Mouse (Mus musculus) heart, postnatal 10 days (tissue): ENCODE measurements around the gene Def6. TPM values are rescaled to one million over a fixed set of nuclear protein-coding genes. Genes with fewer than 3 reads are reported as not detected.

Experiments
- DNase-seq, 2 experiments: peaks; one replicate each; pipeline ENCODE4 v3.0.0; 2021
- intact Hi-C: fragments of 180-260 bp; cut with DNase I; formaldehyde crosslinking; loops from one replicate; pipeline ENCODE4 v1.15.1; 2025
- total RNA-seq, 2 experiments: library from RNA; stranded (reverse); gene quantifications; 2 replicates each; pipeline ENCODE4 v1.2.3; 2021

The Def6 gene
- total RNA-seq, 2 experiments from 2014 or later, result 3.4 to 4.0 TPM

DNA sequence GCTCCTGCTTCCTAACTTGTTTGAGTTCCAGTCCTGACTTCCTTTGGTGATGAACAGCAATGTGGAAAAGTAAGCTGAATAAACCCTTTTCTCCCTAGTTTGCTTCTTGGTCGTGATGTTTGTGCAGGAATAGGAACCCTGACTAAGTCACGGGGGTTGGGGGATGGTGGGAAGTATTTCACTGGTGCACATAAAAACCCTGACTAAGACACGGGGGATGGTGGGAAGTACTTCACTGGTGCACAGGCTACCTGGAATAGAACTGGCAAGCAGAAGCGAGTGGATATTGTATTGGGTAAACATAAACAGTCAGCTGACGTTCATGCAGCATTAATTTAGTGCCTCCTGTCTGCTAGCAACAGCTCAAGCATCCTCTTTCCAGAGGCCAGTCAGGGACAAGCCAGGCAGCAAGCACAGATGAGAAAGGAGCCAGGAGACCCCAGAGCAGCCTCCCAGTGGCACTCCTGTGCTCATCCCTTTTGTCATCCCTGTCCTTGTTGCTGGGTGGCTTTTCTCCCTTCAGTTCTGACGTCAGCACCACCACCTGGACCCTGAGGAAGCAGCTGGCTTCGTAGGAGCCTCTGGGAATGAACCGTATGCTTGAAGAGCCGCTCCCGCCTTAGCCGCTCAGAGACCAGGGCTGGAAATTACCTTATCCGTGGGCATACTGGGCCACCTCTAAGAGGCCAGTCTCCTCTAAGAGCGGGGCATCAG lies 55.8 kb downstream of the Def6 start:
- intact Hi-C loops, result no loop called here
- DNase-seq, result no peak

- intact Hi-C loops, result no loop called here
- no peak for DNase-seq
Measured at GRCm38 (mm10) chr17:28267251-28267650, 59.7 kb downstream of the Def6 start.

DNA sequence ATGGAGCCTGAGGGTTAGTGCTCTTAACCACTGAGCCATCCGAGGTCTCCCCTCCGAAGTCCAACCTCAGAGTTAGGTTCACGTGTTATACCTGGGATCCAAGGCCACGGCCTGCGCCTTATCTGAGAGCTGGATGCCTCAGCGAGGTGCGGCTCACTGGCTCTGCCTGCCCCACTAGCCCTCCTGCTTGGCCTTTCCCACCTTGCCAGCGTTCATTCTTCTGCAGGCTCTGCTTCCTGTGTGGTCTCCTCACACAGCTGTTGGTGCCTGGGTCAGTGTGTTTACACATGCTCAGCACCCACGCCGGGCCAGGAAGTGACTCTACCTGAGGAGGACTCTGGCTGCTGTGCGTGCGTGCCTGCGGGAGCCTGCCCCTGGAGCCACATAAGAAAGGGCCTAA lies 62.6 kb downstream of the Def6 start:
- intact Hi-C loops, result no loop called here
- no peak for DNase-seq

GRCm38 (mm10) chr17:28271537-28272266 lies 64.1 kb downstream of the Def6 start:
- intact Hi-C loops, result no loop called here
- no peak for DNase-seq

GRCm38 (mm10) chr17:28272281-28272680 lies 64.7 kb downstream of the Def6 start:
- DNase-seq, result no peak
- intact Hi-C loops, result no loop called here

DNA sequence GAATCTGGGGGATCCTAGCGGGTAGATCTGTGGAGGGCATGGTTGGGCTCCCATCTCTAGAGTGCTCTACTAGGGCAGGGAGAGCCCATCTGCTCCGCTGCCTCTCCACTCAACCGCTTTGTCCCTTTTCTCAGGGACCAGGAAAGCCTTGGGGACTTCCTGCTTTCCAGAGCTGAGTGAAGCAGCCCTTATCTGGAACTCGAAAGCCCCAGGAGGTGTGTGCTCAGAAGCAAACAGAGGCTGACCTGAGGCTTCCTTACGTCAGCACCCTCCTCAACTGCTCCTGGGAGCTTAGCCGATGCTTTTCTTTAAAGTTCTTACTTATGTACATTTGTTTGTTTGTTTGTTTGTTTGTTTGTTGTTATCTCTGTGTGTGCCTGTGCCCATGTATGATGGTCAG lies 65.3 kb downstream of the Def6 start:
- no peak for DNase-seq
- intact Hi-C loops, result no loop called here

DNA sequence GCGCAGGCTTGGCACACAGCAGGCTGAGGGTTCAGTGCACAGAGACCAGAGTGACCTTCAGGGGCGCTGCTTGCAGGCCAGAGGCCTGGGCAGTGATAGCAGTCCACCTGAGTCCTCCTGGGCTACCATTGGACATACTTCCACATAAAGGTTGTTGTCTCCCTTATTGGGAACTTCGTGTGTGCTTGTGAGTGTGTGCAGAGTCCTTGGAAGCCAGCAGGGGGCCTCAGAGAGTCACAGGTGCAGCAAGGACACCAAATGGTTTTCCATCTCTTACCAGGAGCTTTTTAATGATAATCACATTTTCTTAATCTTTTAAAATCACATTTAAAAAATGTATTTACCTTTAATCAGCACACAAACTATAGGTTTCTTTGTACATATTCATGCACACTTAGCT lies 67.2 kb downstream of the Def6 start:
- intact Hi-C loops, result no loop called here
- DNase-seq, result no peak

DNA sequence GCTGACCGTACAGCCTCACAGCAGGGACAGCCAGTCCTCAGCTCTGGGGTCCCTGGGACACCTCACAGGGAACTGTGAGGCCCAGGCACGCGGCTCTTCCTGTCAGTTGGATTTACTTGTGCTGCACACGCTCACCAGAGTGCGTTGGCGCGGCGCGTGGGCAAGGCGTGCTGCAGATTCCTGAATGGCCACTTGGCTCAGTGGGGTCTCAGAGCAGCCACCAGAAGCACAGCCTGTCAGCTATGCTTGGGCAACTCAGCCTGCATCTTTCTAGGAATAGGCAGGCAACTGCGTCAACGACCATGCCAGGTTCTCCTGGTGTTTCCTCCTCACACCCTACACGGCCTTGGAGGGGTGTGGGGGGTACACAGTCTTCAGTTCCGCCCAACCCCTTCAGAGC lies 69.6 kb downstream of the Def6 start:
- intact Hi-C loops, result no loop called here

DNA sequence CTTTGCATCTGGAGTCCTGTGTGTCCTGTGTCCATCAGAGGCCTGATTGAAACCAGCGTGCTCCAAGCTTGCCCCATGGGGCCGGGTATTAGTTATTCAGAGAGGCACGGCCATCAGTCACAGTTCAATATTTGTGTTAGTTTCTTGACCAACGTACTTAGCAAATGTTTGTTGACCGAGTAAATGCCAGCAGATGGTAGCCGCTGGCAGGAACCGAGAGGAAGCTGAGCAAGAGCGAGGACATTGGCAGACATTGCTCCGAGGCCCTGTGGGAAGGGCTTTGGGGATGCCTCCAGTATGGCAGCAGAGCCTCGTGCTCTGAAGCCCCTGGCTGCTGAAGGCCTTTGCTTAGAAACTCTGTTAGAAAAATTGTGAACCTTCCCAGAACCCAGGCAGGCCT lies 70.1 kb downstream of the Def6 start:
- DNase-seq, result no peak
- intact Hi-C loops, result no loop called here

More for the DNA sequence above, 69.6 kb downstream of the Def6 start:
- no peak for DNase-seq

GRCm38 (mm10) chr17:28278156-28278555 lies 70.6 kb downstream of the Def6 start:
- intact Hi-C loops, result no loop called here
- no peak for DNase-seq

Other genes starting within 250 kb of the Def6 start
- under 1 TPM; 0.12 to 0.25 TPM for gene Tcp11, start 127.1 kb upstream of the Def6 start, total RNA-seq
- gene Scube3, start 65.6 kb upstream of the Def6 start, total RNA-seq, result 1 to 10 TPM in 1 of 2 experiments, under 1 TPM in 1; 0.82 to 1.0 TPM
- 10 to 100 TPM; 21.4 to 26.9 TPM for gene Zfp523, start 30.6 kb upstream of the Def6 start, total RNA-seq
- gene Ppard, start 24.9 kb downstream of the Def6 start, total RNA-seq, result 10 to 100 TPM; 28.0 to 28.8 TPM
- gene Fance, start 105.7 kb downstream of the Def6 start, total RNA-seq, result 10 to 100 TPM; 16.9 to 18.2 TPM
- gene Rpl10a, start 120.7 kb downstream of the Def6 start, total RNA-seq, result 100 to 1,000 TPM; 584 to 595 TPM
- gene Tead3, start 143.0 kb downstream of the Def6 start, total RNA-seq, result 10 to 100 TPM; 15.3 to 19.3 TPM
- gene Tulp1, start 157.4 kb downstream of the Def6 start, total RNA-seq, result under 1 TPM; 0.86 to 0.94 TPM